In the genomic region with DNA sequence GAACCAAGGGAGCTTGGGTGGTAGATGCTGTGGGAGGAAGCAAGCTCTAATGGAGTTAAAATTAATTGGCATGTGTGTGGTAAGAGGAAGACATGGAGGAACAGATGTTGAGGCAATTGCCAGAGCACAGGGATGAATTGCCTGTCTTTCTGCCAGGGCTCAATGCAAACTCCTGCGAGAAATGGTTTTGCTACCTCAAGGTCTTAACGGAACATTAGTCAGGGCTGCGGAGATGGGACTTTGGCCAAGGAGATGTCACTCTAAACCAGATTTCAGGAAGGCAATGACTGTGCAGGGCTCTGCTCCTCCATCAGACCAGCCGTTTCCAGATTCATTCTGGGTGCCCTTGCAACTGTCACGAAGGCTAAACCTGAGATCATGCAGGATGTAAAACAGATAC, we compare ENCODE assay signal across 14 mouse cellular contexts.
DNase-seq lines count a peak whose midpoint lies in the region; ATAC-seq lines count a peak whose summit lies in the region.
"Had no signal": no experiment of that assay in that cellular context is flagged by ENCODE, and none has a peak within 500 bp of the region (broad histone marks: within the 10 kb centered on the region; RNA-seq: fewer than 3 reads in every experiment).

No protein-coding gene starts in this region.

- no peak for DNase-seq in hindbrain, embryonic 10.5 days (ENCODE audit: low spot score)
- peak; percentile 20 for DNase-seq in Muller cell, postnatal 12 days (ENCODE audit: inconsistent ontology term)
- DNase-seq in adrenal gland, adult 2 months: peak; percentile 88
- no peak for DNase-seq in thymus, adult 18-20 months
- no peak for DNase-seq in right cerebral cortex, postnatal 14 days
- no peak for DNase-seq in thymus, postnatal 25 days
- DNase-seq: cerebellum, adult 11-12 months; liver; lung, embryonic 14.5 days had no signal

- no peaks in the 10 kb centered on the region for H3K27me3 ChIP-seq in hindbrain, embryonic 15.5 days
- H3K27me3 ChIP-seq in hindbrain, embryonic 10.5 days (ENCODE audit: insufficient read depth, poor library complexity, severe bottlenecking): no peaks in the 10 kb centered on the region
- H3K27me3 ChIP-seq: intestine, embryonic 15.5 days; megakaryocyte, embryonic 14.5 days had no signal

- H3K9me3 ChIP-seq in hindbrain, embryonic 15.5 days: no peaks in the 10 kb centered on the region
- no peaks in the 10 kb centered on the region for H3K9me3 ChIP-seq in hindbrain, embryonic 10.5 days
- H3K9me3 ChIP-seq: intestine, embryonic 15.5 days had no signal

- no peak overlapping the region for H3K4me2 ChIP-seq in hindbrain, embryonic 15.5 days
- H3K4me2 ChIP-seq: intestine, embryonic 15.5 days; lung, embryonic 14.5 days had no signal

- no peak overlapping the region for H3K27ac ChIP-seq in hindbrain, embryonic 15.5 days (replicated peaks)
- no peak overlapping the region for H3K27ac ChIP-seq in hindbrain, embryonic 10.5 days
- H3K27ac ChIP-seq: intestine, embryonic 15.5 days had no signal

- no peaks in the 10 kb centered on the region for H3K36me3 ChIP-seq in hindbrain, embryonic 15.5 days
- no peaks in the 10 kb centered on the region for H3K36me3 ChIP-seq in hindbrain, embryonic 10.5 days
- H3K36me3 ChIP-seq: intestine, embryonic 15.5 days had no signal

- 59% methylated on average over 5 of the region's 5 CpGs for WGBS in hindbrain, embryonic 15.5 days
- 94% methylated on average over 5 of the region's 5 CpGs for WGBS in hindbrain, embryonic 10.5 days

- H3K4me3 ChIP-seq in hindbrain, embryonic 15.5 days: no peak overlapping the region
- H3K4me3 ChIP-seq in hindbrain, embryonic 10.5 days: no peak overlapping the region
- H3K4me3 ChIP-seq: intestine, embryonic 15.5 days; megakaryocyte, embryonic 14.5 days had no signal

- no peaks in the 10 kb centered on the region for H3K4me1 ChIP-seq in hindbrain, embryonic 15.5 days (replicated peaks)
- peaks cover 8% of the 10 kb centered on the region; the same call in 1 of the 2 replicates for H3K4me1 ChIP-seq in hindbrain, embryonic 10.5 days (replicated peaks)
- H3K4me1 ChIP-seq: megakaryocyte, embryonic 14.5 days had no signal

- peak; percentile 66 for ATAC-seq in hindbrain, embryonic 15.5 days (ENCODE audit: low FRiP score, low read depth)
- peak; percentile 66 for ATAC-seq in granulocyte monocyte progenitor cell, adult 5-6 weeks (replicated peaks; ENCODE audit: poor library complexity, severe bottlenecking)
- ATAC-seq: CD4-positive, CD25-positive, alpha-beta regulatory T cell, adult 4 months; intestine, embryonic 15.5 days had no signal

- no peak overlapping the region for H3K9ac ChIP-seq in hindbrain, embryonic 15.5 days
- H3K9ac ChIP-seq: intestine, embryonic 15.5 days; lung, embryonic 14.5 days had no signal

Comparison
In these comparisons a context has a peak if more than half of its experiments do, and no peak if none do; other contexts are left out.
1. DNase-seq: peak in Muller cell, postnatal 12 days (single experiment) and adrenal gland, adult 2 months (single experiment); none in hindbrain, embryonic 10.5 days (single experiment), thymus, adult 18-20 months (0 of 2), right cerebral cortex, postnatal 14 days (single experiment) and thymus, postnatal 25 days (single experiment).